In the genomic region with DNA sequence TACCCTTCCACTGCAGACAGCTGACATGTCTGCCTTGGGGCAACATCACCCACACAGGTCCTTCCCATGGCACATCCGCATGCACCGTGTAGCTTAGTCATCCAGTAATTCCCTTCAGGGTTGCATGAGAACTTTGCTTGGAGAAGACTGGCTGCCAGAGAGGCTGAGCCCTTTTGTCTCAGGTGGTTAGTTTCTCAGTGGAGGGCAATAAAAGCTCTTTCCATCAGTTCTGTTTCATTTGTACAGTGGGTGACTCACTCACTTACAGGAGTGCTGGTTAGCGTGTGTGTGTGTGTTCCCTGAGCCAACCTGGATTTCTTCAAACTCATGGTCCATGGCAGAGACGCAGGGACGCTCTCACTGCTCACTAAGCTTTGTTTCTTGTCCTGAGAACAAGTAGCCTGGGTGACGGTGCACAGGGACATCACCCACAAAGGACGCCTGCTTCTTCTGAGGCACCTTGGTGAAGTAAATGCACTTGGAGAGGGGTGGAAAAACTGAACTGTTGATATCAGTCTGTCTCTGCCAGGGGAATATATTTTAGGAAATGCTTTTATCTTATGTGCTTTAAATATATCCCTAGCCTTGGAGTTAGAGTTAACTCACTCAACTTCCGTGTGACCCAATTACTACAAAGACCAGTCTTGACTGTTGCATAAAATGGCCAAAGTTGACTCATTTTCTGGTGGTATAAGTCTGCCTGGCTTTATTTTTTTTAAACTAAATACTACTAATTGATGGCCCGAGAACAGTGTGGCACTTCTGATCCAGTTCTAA, we compare ENCODE assay signal across 20 mouse cellular contexts.
DNase-seq lines count a peak whose midpoint lies in the region; ATAC-seq and TF ChIP-seq lines count a peak whose summit lies in the region.
"Had no signal": no experiment of that assay in that cellular context is flagged by ENCODE, and none has a peak within 500 bp of the region (broad histone marks: within the 10 kb centered on the region; RNA-seq: fewer than 3 reads in every experiment).

No protein-coding gene starts in this region.

- H3K9me3 ChIP-seq in heart, embryonic 10.5 days, result no peaks in the 10 kb centered on the region
- no peaks in the 10 kb centered on the region for H3K9me3 ChIP-seq in kidney, embryonic 15.5 days (replicated peaks)
- no peaks in the 10 kb centered on the region for H3K9me3 ChIP-seq in embryonic facial prominence, embryonic 15.5 days (replicated peaks)
- H3K9me3 ChIP-seq in stomach, embryonic 14.5 days (ENCODE audit: control insufficient read depth, low read depth, low read length), result no peaks in the 10 kb centered on the region
- H3K9me3 ChIP-seq: hindbrain, embryonic 12.5 days; midbrain, embryonic 10.5 days; neural tube, embryonic 12.5 days had no signal

- peak; percentile 60; the same call in 1 of the 2 replicates for ATAC-seq in kidney, embryonic 15.5 days (replicated peaks; ENCODE audit: low FRiP score)
- no peak for ATAC-seq in embryonic facial prominence, embryonic 15.5 days (ENCODE audit: insufficient number of reproducible peaks, low FRiP score, low TSS enrichment, low read depth)
- ATAC-seq in stomach, embryonic 14.5 days (ENCODE audit: insufficient number of reproducible peaks, insufficient read depth, low FRiP score, low read depth), result no peak
- ATAC-seq: inflammation-experienced regulatory T-cells, adult 6 months had no signal

- peaks cover 70% of the 10 kb centered on the region for H3K4me1 ChIP-seq in heart, embryonic 10.5 days
- peaks cover 10% of the 10 kb centered on the region for H3K4me1 ChIP-seq in heart, adult 2 months (ENCODE audit: control insufficient read depth, insufficient read depth, low read length)
- peaks cover 38% of the 10 kb centered on the region for H3K4me1 ChIP-seq in kidney, embryonic 15.5 days
- H3K4me1 ChIP-seq in embryonic facial prominence, embryonic 15.5 days, result peaks cover 28% of the 10 kb centered on the region
- H3K4me1 ChIP-seq in stomach, embryonic 14.5 days (ENCODE audit: control insufficient read depth, insufficient read depth, low read length), result 0 out of 2 replicates have a peak, but pooled peaks cover 15% of the 10 kb centered on the region
- H3K4me1 ChIP-seq: midbrain, embryonic 10.5 days; neural tube, embryonic 12.5 days had no signal

- no peak for DNase-seq in heart, embryonic 10.5 days (ENCODE audit: low spot score)
- no peak for DNase-seq in heart, adult 2 months
- DNase-seq in kidney, postnatal 25 days, result no peak
- DNase-seq in layer of hippocampus, adult 8-10 months (ENCODE audit: low spot score in 2 of 2), result no peak
- no peak for DNase-seq in gastrocnemius, adult 2 months
- DNase-seq: adrenal gland, postnatal 10 days; cerebellum, adult 18-20 months; kidney, postnatal 4 days; layer of hippocampus, postnatal 36 days; lung, adult 2 months; lung, postnatal 4 days; spleen, adult 18-20 months had no signal

- no peaks in the 10 kb centered on the region for H3K36me3 ChIP-seq in heart, embryonic 10.5 days
- H3K36me3 ChIP-seq in heart, adult 2 months (ENCODE audit: control insufficient read depth, insufficient read depth, low read length), result no peaks in the 10 kb centered on the region
- H3K36me3 ChIP-seq in kidney, embryonic 15.5 days, result no peaks in the 10 kb centered on the region
- H3K36me3 ChIP-seq in embryonic facial prominence, embryonic 15.5 days, result no peaks in the 10 kb centered on the region
- no peaks in the 10 kb centered on the region for H3K36me3 ChIP-seq in stomach, embryonic 14.5 days (ENCODE audit: control insufficient read depth, insufficient read depth, low read length)
- H3K36me3 ChIP-seq: hindbrain, embryonic 12.5 days; midbrain, embryonic 10.5 days; neural tube, embryonic 12.5 days had no signal

- no peak overlapping the region for H3K4me2 ChIP-seq in kidney, embryonic 15.5 days
- no peak overlapping the region for H3K4me2 ChIP-seq in embryonic facial prominence, embryonic 15.5 days (replicated peaks)
- no peak overlapping the region for H3K4me2 ChIP-seq in stomach, embryonic 14.5 days (replicated peaks; ENCODE audit: low read depth, low read length)
- H3K4me2 ChIP-seq: hindbrain, embryonic 12.5 days; neural tube, embryonic 12.5 days had no signal

- TF ChIP-seq EP300 in heart, adult 2 months (IDR thresholded peaks at IDR 0.05; ENCODE audit: insufficient read depth, low read depth, low read length), result no peak

- H3K79me2 ChIP-seq in heart, adult 2 months (replicated peaks; ENCODE audit: control insufficient read depth, insufficient read depth, low read length), result no peaks in the 10 kb centered on the region

- intact Hi-C loops in heart, adult 2 months (cut with DNase I), result no loop called here
- intact Hi-C loops in gastrocnemius, adult 2 months (cut with DNase I), result no loop called here

- TF ChIP-seq CTCF in heart, adult 2 months (IDR thresholded peaks at IDR 0.05), result no peak
- no peak for TF ChIP-seq CTCF in gastrocnemius, adult 2 months (IDR thresholded peaks at IDR 0.05)

- H3K9ac ChIP-seq in heart, adult 2 months (ENCODE audit: low read depth, low read length), result no peak overlapping the region
- H3K9ac ChIP-seq in kidney, embryonic 15.5 days, result no peak overlapping the region
- no peak overlapping the region for H3K9ac ChIP-seq in embryonic facial prominence, embryonic 15.5 days
- H3K9ac ChIP-seq in stomach, embryonic 14.5 days (replicated peaks; ENCODE audit: low read depth, low read length), result no peak overlapping the region
- H3K9ac ChIP-seq: hindbrain, embryonic 12.5 days; neural tube, embryonic 12.5 days had no signal

- 67% methylated on average over 9 of the region's 9 CpGs for WGBS in heart, embryonic 10.5 days
- WGBS in heart, adult 2 months, result 67% methylated on average over 9 of the region's 9 CpGs
- 82% methylated on average over 9 of the region's 9 CpGs for WGBS in kidney, embryonic 15.5 days
- 76% methylated on average over 9 of the region's 9 CpGs for WGBS in embryonic facial prominence, embryonic 15.5 days
- WGBS in stomach, embryonic 14.5 days, result 76% methylated on average over 9 of the region's 9 CpGs

- H3K4me3 ChIP-seq in heart, embryonic 10.5 days, result no peak overlapping the region
- no peak overlapping the region for H3K4me3 ChIP-seq in heart, adult 2 months
- H3K4me3 ChIP-seq in kidney, embryonic 15.5 days (replicated peaks), result no peak overlapping the region
- no peak overlapping the region for H3K4me3 ChIP-seq in embryonic facial prominence, embryonic 15.5 days (replicated peaks)
- H3K4me3 ChIP-seq in stomach, embryonic 14.5 days (ENCODE audit: low read depth, low read length), result no peak overlapping the region
- no peak overlapping the region for H3K4me3 ChIP-seq in gastrocnemius, adult 2 months
- H3K4me3 ChIP-seq: hindbrain, embryonic 12.5 days; midbrain, embryonic 10.5 days; neural tube, embryonic 12.5 days had no signal

- TF ChIP-seq POLR2A in heart, adult 2 months (IDR thresholded peaks at IDR 0.05; ENCODE audit: insufficient read depth, low read depth, low read length), result no peak

- peak overlapping the region; percentile 37; the same call in 1 of the 2 replicates for H3K27ac ChIP-seq in heart, embryonic 10.5 days
- no peak overlapping the region for H3K27ac ChIP-seq in heart, adult 2 months
- H3K27ac ChIP-seq in kidney, embryonic 15.5 days, result peak overlapping the region; percentile 56
- 0 out of 2 replicates have a peak overlapping the region, but pooled peaks have one; percentile 2 for H3K27ac ChIP-seq in embryonic facial prominence, embryonic 15.5 days (replicated peaks)
- H3K27ac ChIP-seq in stomach, embryonic 14.5 days (ENCODE audit: low read length), result 0 out of 2 replicates have a peak overlapping the region, but pooled peaks have one; percentile 23
- no peak overlapping the region for H3K27ac ChIP-seq in gastrocnemius, adult 2 months
- H3K27ac ChIP-seq: hindbrain, embryonic 12.5 days; midbrain, embryonic 10.5 days; neural tube, embryonic 12.5 days had no signal

- peaks cover 7% of the 10 kb centered on the region; the same call in 1 of the 2 replicates for H3K27me3 ChIP-seq in heart, embryonic 10.5 days (ENCODE audit: insufficient read depth, poor library complexity, severe bottlenecking)
- no peaks in the 10 kb centered on the region for H3K27me3 ChIP-seq in heart, adult 2 months (ENCODE audit: control insufficient read depth, insufficient read depth, low read length)
- H3K27me3 ChIP-seq in kidney, embryonic 15.5 days, result no peaks in the 10 kb centered on the region
- H3K27me3 ChIP-seq in embryonic facial prominence, embryonic 15.5 days, result peaks cover 10% of the 10 kb centered on the region
- H3K27me3 ChIP-seq in stomach, embryonic 14.5 days (ENCODE audit: control insufficient read depth, insufficient read depth, low read length), result no peaks in the 10 kb centered on the region
- H3K27me3 ChIP-seq: CH12.LX; neural tube, embryonic 12.5 days had no signal

Comparison
In these comparisons a context has a peak if more than half of its experiments do, and no peak if none do; other contexts are left out.
1. H3K27ac ChIP-seq: peak in heart, embryonic 10.5 days (single experiment), kidney, embryonic 15.5 days (single experiment), embryonic facial prominence, embryonic 15.5 days (single experiment) and stomach, embryonic 14.5 days (single experiment); none in heart, adult 2 months (single experiment) and gastrocnemius, adult 2 months (single experiment).